Mouse (Mus musculus) CH12.LX (cell line): ENCODE data around the gene Zfp787.

Source experiments
- CTCF ChIP-seq, 2 experiments: IDR thresholded peaks in 1 of 2; conservative IDR thresholded peaks in 1 of 2; 2 replicates each; pipeline ENCODE4 v1.5.1; 2011 to 2012; ENCODE audit warnings: low read depth in 2 of 2, low read length in 2 of 2, improper control_type of control experiment in 1 of 2, inconsistent platforms in 1 of 2, mild to moderate bottlenecking in 1 of 2, moderate library complexity in 1 of 2
- E2F4 ChIP-seq: IDR thresholded peaks from 2 replicates; pipeline ENCODE4 v1.6.1; 2011; ENCODE audit warnings: low read depth, low read length, improper control_type of control experiment; ENCODE audit not compliant: insufficient replicate concordance
- EP300 ChIP-seq: IDR thresholded peaks from 2 replicates; pipeline ENCODE4 v1.6.1; 2011; ENCODE audit warnings: low read length, improper control_type of control experiment
- ETS1 ChIP-seq: conservative IDR thresholded peaks from 2 replicates; pipeline ENCODE4 v1.6.1; 2012; ENCODE audit warnings: low read depth, mild to moderate bottlenecking, inconsistent platforms, low read length, improper control_type of control experiment, moderate library complexity
- MAX ChIP-seq: IDR thresholded peaks from 2 replicates; pipeline ENCODE4 v1.6.1; 2011; ENCODE audit warnings: low read length, improper control_type of control experiment
- POLR2A ChIP-seq: IDR thresholded peaks from 2 replicates; pipeline ENCODE4 v1.6.1; 2011; ENCODE audit warnings: low read depth, mild to moderate bottlenecking, improper control_type of control experiment, low read length
- RAD21 ChIP-seq: IDR thresholded peaks from 2 replicates; pipeline ENCODE4 v1.6.1; 2011; ENCODE audit warnings: low read depth, mild to moderate bottlenecking, low read length, improper control_type of control experiment, moderate library complexity
- TCF12 ChIP-seq: IDR thresholded peaks from 2 replicates; pipeline ENCODE4 v1.6.1; 2014; ENCODE audit warnings: low read depth, mild to moderate bottlenecking, inconsistent platforms, low read length, improper control_type of control experiment

- TF ChIP-seq MAX (no peak), ETS1 (no peak), TCF12 (no peak), CTCF (conservative IDR thresholded peaks at IDR 0.05 in 1 of 2, IDR thresholded peaks at IDR 0.05 in 1 of 2; ENCODE audit: low read depth in 2 of 2, low read length in 2 of 2) (no peak), RAD21 (no peak), EP300 (no peak), POLR2A (no peak), E2F4 (no peak)
Observed at GRCm38 (mm10) chr7:6146982-6147325, 8.8 kb downstream of the Zfp787 start.
